19 mouse cellular contexts compared by ENCODE assay signal in the genomic region with DNA sequence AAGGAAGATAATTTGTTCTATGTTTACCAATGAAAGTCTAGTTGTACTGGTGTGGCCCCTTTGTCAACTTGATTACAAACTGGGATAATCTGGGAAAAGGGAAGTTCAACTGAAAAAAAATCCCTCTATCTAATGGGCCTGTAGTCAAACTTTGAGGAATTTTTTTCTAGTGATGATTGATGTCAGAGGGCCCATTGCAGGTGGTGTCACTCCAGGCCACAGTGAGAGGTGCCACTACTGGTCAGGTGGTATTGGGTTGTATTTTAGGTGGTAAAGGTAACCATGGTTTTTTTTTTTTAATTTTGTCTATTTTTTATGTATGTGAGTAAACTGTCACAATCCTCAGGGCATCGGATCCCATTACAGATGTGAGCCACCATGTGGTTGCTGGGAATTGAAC. TPM values are rescaled to one million over a fixed set of nuclear protein-coding genes. Genes with fewer than 3 reads are reported as not detected.
DNase-seq lines count a peak whose midpoint lies in the region; ATAC-seq and TF ChIP-seq lines count a peak whose summit lies in the region.
"Had no signal": no experiment of that assay in that cellular context is flagged by ENCODE, and none has a peak within 500 bp of the region (broad histone marks: within the 10 kb centered on the region; RNA-seq: fewer than 3 reads in every experiment).

No protein-coding gene starts in this region.

- no peaks in the 10 kb centered on the region for H3K27me3 ChIP-seq in stomach, postnatal 0 days (ENCODE audit: control insufficient read depth, insufficient read depth, low read length)
- no peaks in the 10 kb centered on the region for H3K27me3 ChIP-seq in midbrain, embryonic 13.5 days
- H3K27me3 ChIP-seq: CH12.LX, Patski had no signal

- H3K27ac ChIP-seq in stomach, postnatal 0 days (replicated peaks) = no peak overlapping the region
- H3K27ac ChIP-seq in midbrain, embryonic 13.5 days = no peak overlapping the region

- no peak for TF ChIP-seq CTCF in stomach, postnatal 0 days (IDR thresholded peaks at IDR 0.05; ENCODE audit: low read depth)

- TF ChIP-seq EP300 in stomach, postnatal 0 days (optimal IDR thresholded peaks at IDR 0.05) = no peak

- no peak overlapping the region for H3K9ac ChIP-seq in stomach, postnatal 0 days (ENCODE audit: low read length)
- H3K9ac ChIP-seq in midbrain, embryonic 13.5 days (replicated peaks) = no peak overlapping the region

- ATAC-seq in stomach, postnatal 0 days (ENCODE audit: low FRiP score, low TSS enrichment) = peak; percentile 51; the same call in 1 of the 2 replicates
- ATAC-seq in midbrain, embryonic 13.5 days = no peak
- ATAC-seq: activated CD4-positive, CD25-positive, alpha-beta regulatory T cell, adult 4 months; CD4-positive, CD25-positive, alpha-beta regulatory T cell, adult 4 months; Patski had no signal

- H3K9me3 ChIP-seq in stomach, postnatal 0 days (ENCODE audit: control insufficient read depth, low read length) = no peaks in the 10 kb centered on the region
- no peaks in the 10 kb centered on the region for H3K9me3 ChIP-seq in midbrain, embryonic 13.5 days
- H3K9me3 ChIP-seq: G1E had no signal

- H3K4me1 ChIP-seq in stomach, postnatal 0 days (replicated peaks; ENCODE audit: control insufficient read depth, insufficient read depth) = no peaks in the 10 kb centered on the region
- peaks cover 4% of the 10 kb centered on the region; the same call in 1 of the 2 replicates for H3K4me1 ChIP-seq in midbrain, embryonic 13.5 days (replicated peaks)

- WGBS in stomach, postnatal 0 days = 88% methylated on average over 1 of the region's 1 CpGs
- 94% methylated on average over 1 of the region's 1 CpGs for WGBS in midbrain, embryonic 13.5 days

- DNase-seq in heart, adult 11 months = peak; percentile 74
- no peak for DNase-seq in heart, postnatal 10 days
- no peak for DNase-seq in stomach, postnatal 0 days (ENCODE audit: low spot score)
- DNase-seq: adrenal gland, adult 2 months; adrenal gland, adult 8-10 months; adrenal gland, postnatal 10 days; adrenal gland, postnatal 14 days; adrenal gland, postnatal 25 days; adrenal gland, postnatal 36 days; B cell, adult 2 months; cerebellum, adult 11 months; cerebellum, adult 11-12 months; cerebellum, adult 18-20 months had no signal

- no peak overlapping the region for H3K4me3 ChIP-seq in stomach, postnatal 0 days (ENCODE audit: low read depth, low read length)
- no peak overlapping the region for H3K4me3 ChIP-seq in midbrain, embryonic 13.5 days (replicated peaks)

- intact Hi-C loops in heart, postnatal 10 days (cut with DNase I) = no loop called here

- no peaks in the 10 kb centered on the region for H3K36me3 ChIP-seq in stomach, postnatal 0 days (ENCODE audit: control insufficient read depth, insufficient read depth, low read length)
- no peaks in the 10 kb centered on the region for H3K36me3 ChIP-seq in midbrain, embryonic 13.5 days
- H3K36me3 ChIP-seq: G1E had no signal

- no peak overlapping the region for H3K4me2 ChIP-seq in stomach, postnatal 0 days (replicated peaks; ENCODE audit: low read depth)
- H3K4me2 ChIP-seq in midbrain, embryonic 13.5 days (replicated peaks) = no peak overlapping the region

RNA-seq across cellular contexts. Expression of a gene that starts 14.2 kb away (rescaled TPM):
- 10 to 100 TPM; 13.9 to 16.5 TPM for total RNA-seq in heart, postnatal 10 days (2021)
- polyA plus RNA-seq in stomach, postnatal 0 days (2015; fragmentation: Nextera tagmentation; extraction: Ambion mirVana) = 33.3 and 34.0 TPM in 2 replicates
- 38.5 and 39.8 TPM in 2 replicates for polyA plus RNA-seq in midbrain, embryonic 13.5 days (2015; fragmentation: Nextera tagmentation; extraction: Ambion mirVana)
